Comparison of ENCODE assay signal across 9 mouse cellular contexts in genomic region chr11:98371556-98372240, GRCm38 (mm10). TPM values are rescaled to one million over a fixed set of nuclear protein-coding genes. Genes with fewer than 3 reads are reported as not detected.
DNase-seq lines count a peak whose midpoint lies in the region; ATAC-seq lines count a peak whose summit lies in the region.
"Had no signal": no experiment of that assay in that cellular context is flagged by ENCODE, and none has a peak within 500 bp of the region (broad histone marks: within the 10 kb centered on the region; RNA-seq: fewer than 3 reads in every experiment).

No protein-coding gene starts in this region.

- no peaks in the 10 kb centered on the region for H3K9me3 ChIP-seq in heart, embryonic 14.5 days (ENCODE audit: control insufficient read depth, low read length)
- no peaks in the 10 kb centered on the region for H3K9me3 ChIP-seq in forebrain, embryonic 10.5 days
- no peaks in the 10 kb centered on the region for H3K9me3 ChIP-seq in midbrain, embryonic 12.5 days

- H3K36me3 ChIP-seq in heart, embryonic 14.5 days (ENCODE audit: control insufficient read depth, insufficient read depth, low read length): peaks cover 31% of the 10 kb centered on the region
- peaks cover 35% of the 10 kb centered on the region for H3K36me3 ChIP-seq in forebrain, embryonic 10.5 days (replicated peaks)
- H3K36me3 ChIP-seq in midbrain, embryonic 12.5 days: peaks cover 29% of the 10 kb centered on the region

- H3K4me2 ChIP-seq in heart, embryonic 14.5 days (ENCODE audit: low read length): peak overlapping the region; percentile 7; the same call in 1 of the 2 replicates
- peak overlapping the region; percentile 48 for H3K4me2 ChIP-seq in midbrain, embryonic 12.5 days (replicated peaks)

- H3K27me3 ChIP-seq in heart, embryonic 14.5 days (ENCODE audit: control insufficient read depth, insufficient read depth, low read length): no peaks in the 10 kb centered on the region
- H3K27me3 ChIP-seq in forebrain, embryonic 10.5 days (ENCODE audit: poor library complexity, severe bottlenecking): no peaks in the 10 kb centered on the region
- no peaks in the 10 kb centered on the region for H3K27me3 ChIP-seq in midbrain, embryonic 12.5 days

- H3K4me1 ChIP-seq in heart, embryonic 14.5 days (ENCODE audit: control insufficient read depth in 2 of 2, insufficient read depth in 2 of 2, low read length in 2 of 2): peaks cover 46 to 77% of the 10 kb centered on the region in 2 experiments
- H3K4me1 ChIP-seq in forebrain, embryonic 10.5 days: peaks cover 32% of the 10 kb centered on the region
- peaks cover 29% of the 10 kb centered on the region for H3K4me1 ChIP-seq in midbrain, embryonic 12.5 days

- H3K9ac ChIP-seq in heart, embryonic 14.5 days (ENCODE audit: low read length): peak overlapping the region; percentile 31
- H3K9ac ChIP-seq in midbrain, embryonic 12.5 days (replicated peaks): peak overlapping the region; percentile 44; the same call in 1 of the 2 replicates

- no peak for DNase-seq in heart, adult 8-10 months (ENCODE audit: low spot score)
- peak; percentile 83 for DNase-seq in R1 (ENCODE audit: low read depth, low spot score)
- DNase-seq in forebrain, embryonic 10.5 days (ENCODE audit: extremely low spot score, low spot score): peak; percentile 69
- DNase-seq in gastrocnemius, adult 8-10 months (ENCODE audit: low spot score in 2 of 2): no peak
- DNase-seq in ovary, postnatal 36 days (ENCODE audit: low spot score): no peak
- no peak for DNase-seq in kidney, postnatal 25 days

- WGBS in heart, embryonic 14.5 days: 35% methylated on average over 10 of the region's 10 CpGs
- 26% methylated on average over 10 of the region's 10 CpGs for WGBS in forebrain, embryonic 10.5 days
- 17% methylated on average over 9 of the region's 10 CpGs for WGBS in midbrain, embryonic 12.5 days

- no peak overlapping the region for H3K4me3 ChIP-seq in heart, embryonic 14.5 days (ENCODE audit: control insufficient read depth in 1 of 2, insufficient read depth in 1 of 2, low read depth in 1 of 2, low read length in 2 of 2)
- H3K4me3 ChIP-seq in forebrain, embryonic 10.5 days: peak overlapping the region; percentile 39
- H3K4me3 ChIP-seq in midbrain, embryonic 12.5 days: peak overlapping the region; percentile 13

- ATAC-seq in heart, embryonic 14.5 days (ENCODE audit: insufficient number of reproducible peaks, insufficient read depth, low FRiP score, low read depth): no peak
- peak; percentile 90 for ATAC-seq in midbrain, embryonic 12.5 days (ENCODE audit: low FRiP score, low read depth)

- H3K27ac ChIP-seq in heart, embryonic 14.5 days (replicated peaks in 1 of 2; ENCODE audit: control insufficient read depth in 1 of 2, insufficient read depth in 1 of 2, low read depth in 2 of 2, low read length in 2 of 2): peak overlapping the region in 1 of 2 experiments; percentile 38; a peak in 2 of 4 replicates
- H3K27ac ChIP-seq in forebrain, embryonic 10.5 days: peak overlapping the region; percentile 87
- peak overlapping the region; percentile 82 for H3K27ac ChIP-seq in midbrain, embryonic 12.5 days (replicated peaks)

RNA-seq across cellular contexts. Expression of gene Tcap, which starts 11.9 kb away (rescaled TPM):
- 169 and 178 TPM in 2 replicates for polyA plus RNA-seq in heart, embryonic 14.5 days (2014; fragmentation: Nextera tagmentation; extraction: Ambion mirVana)
- total RNA-seq in heart, adult 8-10 months (2022): 1,000 to 10,000 TPM; 2,176 to 4,520 (median 3,450) TPM
- polyA plus RNA-seq in forebrain, embryonic 10.5 days (2016; fragmentation: Nextera tagmentation; extraction: Ambion mirVana): 0.15 TPM in 1 of 2 replicates, not detected in the other
- 0.19 and 0.33 TPM in 2 replicates for polyA plus RNA-seq in midbrain, embryonic 12.5 days (2016; fragmentation: Nextera tagmentation; extraction: Ambion mirVana)
- total RNA-seq in gastrocnemius, adult 8-10 months (2022): 1,000 to 10,000 TPM; 3,817 to 5,138 (median 4,616) TPM

RNA-seq across cellular contexts. Expression of gene Stard3, which starts 13.5 kb away (rescaled TPM):
- polyA plus RNA-seq in heart, embryonic 14.5 days (2014; fragmentation: Nextera tagmentation; extraction: Ambion mirVana): 33.1 and 35.4 TPM in 2 replicates
- 10 to 100 TPM; 17.2 to 28.8 (median 23.7) TPM for total RNA-seq in heart, adult 8-10 months (2022)
- 39.8 and 41.0 TPM in 2 replicates for polyA plus RNA-seq in forebrain, embryonic 10.5 days (2016; fragmentation: Nextera tagmentation; extraction: Ambion mirVana)
- 46.9 and 52.0 TPM in 2 replicates for polyA plus RNA-seq in midbrain, embryonic 12.5 days (2016; fragmentation: Nextera tagmentation; extraction: Ambion mirVana)
- total RNA-seq in gastrocnemius, adult 8-10 months (2022): 10 to 100 TPM; 12.0 to 18.2 (median 13.9) TPM

RNA-seq across cellular contexts. Expression of gene Pnmt, which starts 14.6 kb away (rescaled TPM):
- polyA plus RNA-seq in heart, embryonic 14.5 days (2014; fragmentation: Nextera tagmentation; extraction: Ambion mirVana): 0.70 and 0.86 TPM in 2 replicates
- 1 to 10 TPM in 3 of 4 experiments, not detected in 1; 1.2 to 1.6 (median 1.4) TPM for total RNA-seq in heart, adult 8-10 months (2022)
- not detected in 2 replicates for polyA plus RNA-seq in forebrain, embryonic 10.5 days (2016; fragmentation: Nextera tagmentation; extraction: Ambion mirVana)
- 0.15 TPM in 1 of 2 replicates, not detected in the other for polyA plus RNA-seq in midbrain, embryonic 12.5 days (2016; fragmentation: Nextera tagmentation; extraction: Ambion mirVana)
- total RNA-seq in gastrocnemius, adult 8-10 months (2022): 1 to 10 TPM; 2.7 to 6.6 (median 3.8) TPM
- polyA plus RNA-seq: large intestine, adult 2 months had no signal

RNA-seq across cellular contexts. Expression of gene Ppp1r1b, which starts 23.5 kb away (rescaled TPM):
- 42.2 and 48.3 TPM in 2 replicates for polyA plus RNA-seq in heart, embryonic 14.5 days (2014; fragmentation: Nextera tagmentation; extraction: Ambion mirVana)
- total RNA-seq in heart, adult 8-10 months (2022): 10 to 100 TPM in 2 of 4 experiments, 1 to 10 TPM in 2; 4.0 to 11.3 (median 7.1) TPM
- 0.23 and 0.41 TPM in 2 replicates for polyA plus RNA-seq in forebrain, embryonic 10.5 days (2016; fragmentation: Nextera tagmentation; extraction: Ambion mirVana)
- polyA plus RNA-seq in midbrain, embryonic 12.5 days (2016; fragmentation: Nextera tagmentation; extraction: Ambion mirVana): 1.2 and 1.4 TPM in 2 replicates
- total RNA-seq in gastrocnemius, adult 8-10 months (2022): under 1 TPM in 3 of 4 experiments, not detected in 1; 0.27 to 0.90 (median 0.44) TPM

RNA-seq across cellular contexts. Expression of gene Pgap3, which starts 28.6 kb away (rescaled TPM):
- 14.2 and 15.5 TPM in 2 replicates for polyA plus RNA-seq in heart, embryonic 14.5 days (2014; fragmentation: Nextera tagmentation; extraction: Ambion mirVana)
- 1 to 10 TPM; 8.2 to 9.6 (median 8.9) TPM for total RNA-seq in heart, adult 8-10 months (2022)
- 10.0 and 10.1 TPM in 2 replicates for polyA plus RNA-seq in forebrain, embryonic 10.5 days (2016; fragmentation: Nextera tagmentation; extraction: Ambion mirVana)
- polyA plus RNA-seq in midbrain, embryonic 12.5 days (2016; fragmentation: Nextera tagmentation; extraction: Ambion mirVana): 9.0 and 9.3 TPM in 2 replicates
- 1 to 10 TPM; 1.8 to 2.5 (median 2.2) TPM for total RNA-seq in gastrocnemius, adult 8-10 months (2022)

Comparison
In these comparisons a context has a peak if more than half of its experiments do, and no peak if none do; other contexts are left out.
1. H3K4me3 ChIP-seq: peak in forebrain, embryonic 10.5 days (single experiment) and midbrain, embryonic 12.5 days (single experiment); none in heart, embryonic 14.5 days (0 of 2).
2. DNase-seq: peak in R1 (single experiment) and forebrain, embryonic 10.5 days (single experiment); none in heart, adult 8-10 months (single experiment), gastrocnemius, adult 8-10 months (0 of 2), ovary, postnatal 36 days (single experiment) and kidney, postnatal 25 days (0 of 2).
3. RNA of gene Tcap, which starts 11.9 kb away (polyA plus RNA-seq): 169 to 178 TPM in heart, embryonic 14.5 days; 0.19 to 0.33 TPM in midbrain, embryonic 12.5 days and 0.15 TPM in forebrain, embryonic 10.5 days; every median in the first group is over 100 times any median in the second.